Mouse (Mus musculus): ENCODE measurements around the gene Slc44a5. TPM values are rescaled to one million over a fixed set of nuclear protein-coding genes. Genes with fewer than 3 reads are reported as not detected.

The Slc44a5 gene
- total and polyA plus RNA-seq, 2 experiments: not detected

- TF ChIP-seq CTCF (IDR thresholded peaks at IDR 0.05; ENCODE audit: low read depth, low read length) (no peak), POLR2A (IDR thresholded peaks at IDR 0.05; ENCODE audit: extremely low read depth, insufficient read depth, low read length) (no peak)
- WGBS: 88% methylated on average over 13 of the region's 13 CpGs
Observed at GRCm38 (mm10) chr3:154202383-154202782, 229.1 kb downstream of the Slc44a5 start.

GRCm38 (mm10) chr3:154208479-154208878 lies 235.2 kb downstream of the Slc44a5 start:
- Histone ChIP-seq H3K79me2 (ENCODE audit: control insufficient read depth, insufficient read depth, low read length) (no peaks in the 10 kb centered on the region), H3K27ac (replicated peaks; ENCODE audit: insufficient read depth, low read depth, low read length) (no peak overlapping the region), H3K9ac (ENCODE audit: low read depth, low read length) (no peak overlapping the region), H3K4me1 (ENCODE audit: control insufficient read depth, insufficient read depth, low read length) (no peaks in the 10 kb centered on the region), H3K27me3 (ENCODE audit: control insufficient read depth, insufficient read depth, low read length) (no peaks in the 10 kb centered on the region), H3K36me3 (ENCODE audit: control insufficient read depth, insufficient read depth, low read length) (no peaks in the 10 kb centered on the region), H3K4me3 (ENCODE audit: insufficient read depth, low read depth, low read length) (no peak overlapping the region)
- no peak for DNase-seq (ENCODE audit: extremely low read depth, low read depth, low spot score)
- TF ChIP-seq CTCF (IDR thresholded peaks at IDR 0.05; ENCODE audit: low read depth, low read length) (no peak), POLR2A (IDR thresholded peaks at IDR 0.05; ENCODE audit: extremely low read depth, insufficient read depth, low read length) (no peak)
- 70% methylated on average over 2 of the region's 2 CpGs for WGBS

More at GRCm38 (mm10) chr3:154202383-154202782, 229.1 kb downstream of the Slc44a5 start:
- H3K27ac ChIP-seq (replicated peaks; ENCODE audit: insufficient read depth, low read depth, low read length): no peak overlapping the region
- H3K27me3 ChIP-seq (ENCODE audit: control insufficient read depth, insufficient read depth, low read length): no peaks in the 10 kb centered on the region
- no peak overlapping the region for H3K9ac ChIP-seq (ENCODE audit: low read depth, low read length)
- H3K4me1 ChIP-seq (ENCODE audit: control insufficient read depth, insufficient read depth, low read length): no peaks in the 10 kb centered on the region
- H3K4me3 ChIP-seq (ENCODE audit: insufficient read depth, low read depth, low read length): no peak overlapping the region
- no peak for DNase-seq (ENCODE audit: extremely low read depth, low read depth, low spot score)
- no peaks in the 10 kb centered on the region for H3K36me3 ChIP-seq (ENCODE audit: control insufficient read depth, insufficient read depth, low read length)
- no peaks in the 10 kb centered on the region for H3K79me2 ChIP-seq (ENCODE audit: control insufficient read depth, insufficient read depth, low read length)

- Histone ChIP-seq H3K4me1 (ENCODE audit: control insufficient read depth, insufficient read depth, low read length) (no peaks in the 10 kb centered on the region), H3K9ac (ENCODE audit: low read depth, low read length) (no peak overlapping the region), H3K79me2 (ENCODE audit: control insufficient read depth, insufficient read depth, low read length) (no peaks in the 10 kb centered on the region), H3K27me3 (ENCODE audit: control insufficient read depth, insufficient read depth, low read length) (no peaks in the 10 kb centered on the region), H3K4me3 (ENCODE audit: insufficient read depth, low read depth, low read length) (no peak overlapping the region), H3K36me3 (ENCODE audit: control insufficient read depth, insufficient read depth, low read length) (no peaks in the 10 kb centered on the region), H3K27ac (replicated peaks; ENCODE audit: insufficient read depth, low read depth, low read length) (no peak overlapping the region)
- TF ChIP-seq POLR2A (IDR thresholded peaks at IDR 0.05; ENCODE audit: extremely low read depth, insufficient read depth, low read length) (no peak), CTCF (IDR thresholded peaks at IDR 0.05; ENCODE audit: low read depth, low read length) (no peak)
- no peak for DNase-seq (ENCODE audit: extremely low read depth, low read depth, low spot score)
- 69% methylated on average over 4 of the region's 4 CpGs for WGBS
Observed at GRCm38 (mm10) chr3:154209201-154209754, 236.0 kb downstream of the Slc44a5 start.

- 52% methylated on average over 4 of the region's 4 CpGs for WGBS
- Histone ChIP-seq H3K27me3 (ENCODE audit: control insufficient read depth, insufficient read depth, low read length) (no peaks in the 10 kb centered on the region), H3K79me2 (ENCODE audit: control insufficient read depth, insufficient read depth, low read length) (no peaks in the 10 kb centered on the region), H3K9ac (ENCODE audit: low read depth, low read length) (no peak overlapping the region), H3K27ac (replicated peaks; ENCODE audit: insufficient read depth, low read depth, low read length) (no peak overlapping the region), H3K4me1 (ENCODE audit: control insufficient read depth, insufficient read depth, low read length) (no peaks in the 10 kb centered on the region), H3K36me3 (ENCODE audit: control insufficient read depth, insufficient read depth, low read length) (no peaks in the 10 kb centered on the region), H3K4me3 (ENCODE audit: insufficient read depth, low read depth, low read length) (no peak overlapping the region)
- TF ChIP-seq POLR2A (IDR thresholded peaks at IDR 0.05; ENCODE audit: extremely low read depth, insufficient read depth, low read length) (no peak), CTCF (IDR thresholded peaks at IDR 0.05; ENCODE audit: low read depth, low read length) (no peak)
- no peak for DNase-seq (ENCODE audit: extremely low read depth, low read depth, low spot score)
Observed at GRCm38 (mm10) chr3:154209776-154210430, 236.7 kb downstream of the Slc44a5 start.

GRCm38 (mm10) chr3:154210431-154211055 lies 237.3 kb downstream of the Slc44a5 start:
- Histone ChIP-seq H3K9ac (ENCODE audit: low read depth, low read length) (no peak overlapping the region), H3K79me2 (ENCODE audit: control insufficient read depth, insufficient read depth, low read length) (no peaks in the 10 kb centered on the region), H3K27me3 (ENCODE audit: control insufficient read depth, insufficient read depth, low read length) (no peaks in the 10 kb centered on the region), H3K4me1 (ENCODE audit: control insufficient read depth, insufficient read depth, low read length) (no peaks in the 10 kb centered on the region), H3K36me3 (ENCODE audit: control insufficient read depth, insufficient read depth, low read length) (no peaks in the 10 kb centered on the region), H3K27ac (replicated peaks; ENCODE audit: insufficient read depth, low read depth, low read length) (no peak overlapping the region), H3K4me3 (ENCODE audit: insufficient read depth, low read depth, low read length) (no peak overlapping the region)
- WGBS: 78% methylated on average over 10 of the region's 10 CpGs
- TF ChIP-seq CTCF (IDR thresholded peaks at IDR 0.05; ENCODE audit: low read depth, low read length) (no peak), POLR2A (IDR thresholded peaks at IDR 0.05; ENCODE audit: extremely low read depth, insufficient read depth, low read length) (no peak)
- DNase-seq (ENCODE audit: extremely low read depth, low read depth, low spot score): no peak

- Histone ChIP-seq H3K4me1 (ENCODE audit: control insufficient read depth, insufficient read depth, low read length) (no peaks in the 10 kb centered on the region), H3K27ac (replicated peaks; ENCODE audit: insufficient read depth, low read depth, low read length) (no peak overlapping the region), H3K36me3 (ENCODE audit: control insufficient read depth, insufficient read depth, low read length) (no peaks in the 10 kb centered on the region), H3K79me2 (ENCODE audit: control insufficient read depth, insufficient read depth, low read length) (no peaks in the 10 kb centered on the region), H3K27me3 (ENCODE audit: control insufficient read depth, insufficient read depth, low read length) (no peaks in the 10 kb centered on the region), H3K4me3 (ENCODE audit: insufficient read depth, low read depth, low read length) (no peak overlapping the region), H3K9ac (ENCODE audit: low read depth, low read length) (no peak overlapping the region)
- WGBS: 87% methylated on average over 2 of the region's 2 CpGs
- no peak for DNase-seq (ENCODE audit: extremely low read depth, low read depth, low spot score)
- TF ChIP-seq POLR2A (IDR thresholded peaks at IDR 0.05; ENCODE audit: extremely low read depth, insufficient read depth, low read length): no peak
- TF ChIP-seq CTCF (IDR thresholded peaks at IDR 0.05; ENCODE audit: low read depth, low read length): no peak
Observed at GRCm38 (mm10) chr3:154212551-154212950, 239.3 kb downstream of the Slc44a5 start.
